Mouse (Mus musculus): ENCODE data around the gene Atxn1l. TPM values are rescaled to one million over a fixed set of nuclear protein-coding genes. Genes with fewer than 3 reads are reported as not detected.
A peak's percentile ranks its signal among the peaks of the same experiment; 100 is the strongest.

Atxn1l gene
- polyA plus RNA-seq, 1 experiment, result 15.2 TPM

DNA sequence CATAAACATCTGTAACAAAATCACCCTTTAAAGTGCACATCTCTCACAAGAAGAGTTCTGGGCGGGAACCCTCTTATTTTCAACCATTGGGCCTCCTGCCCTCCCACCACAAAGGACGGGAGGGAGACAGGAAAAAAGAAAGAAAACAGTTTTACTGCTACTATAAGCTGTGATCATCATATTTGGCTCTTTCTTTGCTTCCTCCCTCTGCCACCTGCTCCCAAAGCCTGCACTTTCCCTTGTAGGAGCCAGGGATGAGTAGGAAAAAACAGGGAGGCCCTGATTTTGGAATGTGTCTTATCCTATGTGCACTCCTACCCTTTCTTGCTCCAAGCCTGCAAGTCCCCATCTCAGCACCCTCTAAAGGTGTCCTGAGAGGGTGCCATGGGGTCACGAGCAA is 6.5 kb downstream of the Atxn1l start:
- no peak for DNase-seq (ENCODE audit: low read depth)

DNA sequence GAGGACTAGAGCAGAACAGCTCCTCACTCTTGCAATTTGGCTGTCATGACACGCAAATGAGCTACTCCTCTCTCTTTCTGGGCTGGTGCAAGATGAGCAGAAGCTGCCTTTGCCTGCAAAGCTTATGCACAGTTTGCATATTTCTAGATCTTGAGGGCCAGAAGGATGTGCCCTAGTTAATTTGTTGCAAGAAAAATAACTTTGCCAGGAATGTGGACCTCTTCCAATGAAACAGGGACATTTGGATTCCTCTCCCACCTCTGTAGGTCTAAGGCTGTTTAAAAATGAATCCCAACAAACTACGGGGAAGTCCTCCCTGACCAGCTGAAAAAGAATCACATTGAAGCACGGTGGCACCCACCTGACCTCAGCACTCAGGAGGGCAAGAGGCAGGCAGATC is 12.4 kb downstream of the Atxn1l start:
- DNase-seq (ENCODE audit: low read depth), result no peak

- no peak for DNase-seq (ENCODE audit: low read depth)
These were observed 22.6 kb downstream of the Atxn1l start for GRCm38 (mm10) chr8:109714961-109715360.

DNA sequence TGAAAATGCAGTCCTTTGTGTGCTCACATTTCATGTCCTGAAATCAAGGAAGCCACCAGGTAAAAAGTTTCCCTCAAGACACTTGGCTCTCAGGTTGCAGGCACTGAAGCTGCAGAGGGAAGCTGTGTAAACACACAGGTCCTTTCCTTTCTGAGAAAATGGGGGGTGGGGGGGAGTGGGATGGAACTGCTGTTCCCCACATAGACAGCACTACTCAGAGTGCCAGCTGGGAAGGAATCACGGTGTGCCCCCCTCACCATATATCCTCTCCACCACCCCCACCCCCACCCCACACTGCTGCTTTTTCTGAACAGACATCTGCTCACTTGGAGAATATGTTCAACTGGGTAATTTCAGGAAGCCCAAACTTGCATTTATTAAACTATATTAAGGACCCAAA is 25.0 kb downstream of the Atxn1l start:
- no peak for DNase-seq (ENCODE audit: low read depth)

- no peak for DNase-seq (ENCODE audit: low read depth)
These were observed 29.6 kb downstream of the Atxn1l start for GRCm38 (mm10) chr8:109707921-109708320.

DNA sequence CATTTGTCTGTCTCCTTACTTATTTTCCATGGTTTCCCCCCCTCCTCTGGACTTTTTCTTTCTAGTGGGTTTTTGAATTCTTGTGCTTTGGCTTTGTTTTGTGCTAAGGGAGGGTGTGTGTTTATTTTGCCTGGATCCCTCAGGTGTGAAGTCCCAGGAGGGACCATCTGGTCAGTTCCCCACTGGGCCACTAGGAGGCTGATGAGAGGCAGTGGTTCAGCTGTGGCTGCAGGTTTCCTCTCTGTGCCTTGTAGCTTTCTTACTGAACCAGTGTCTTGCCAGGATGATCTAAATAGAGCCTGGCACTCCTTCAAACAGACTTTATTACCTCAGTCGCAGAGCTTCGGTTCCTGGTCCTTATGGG is 30.7 kb downstream of the Atxn1l start:
- no peak for DNase-seq (ENCODE audit: low read depth)

- DNase-seq (ENCODE audit: low read depth), result no peak
These were observed 31.3 kb downstream of the Atxn1l start for GRCm38 (mm10) chr8:109706076-109706873.

GRCm38 (mm10) chr8:109705320-109706075 is 32.0 kb downstream of the Atxn1l start, which contains the start of gene Zfp821:
Gene Zfp821, plus strand, starts transcription at chr8:109705546.
- no peak for DNase-seq (ENCODE audit: low read depth)

- no peak for DNase-seq (ENCODE audit: low read depth)
These were observed 32.8 kb downstream of the Atxn1l start for GRCm38 (mm10) chr8:109704565-109705319.

DNA sequence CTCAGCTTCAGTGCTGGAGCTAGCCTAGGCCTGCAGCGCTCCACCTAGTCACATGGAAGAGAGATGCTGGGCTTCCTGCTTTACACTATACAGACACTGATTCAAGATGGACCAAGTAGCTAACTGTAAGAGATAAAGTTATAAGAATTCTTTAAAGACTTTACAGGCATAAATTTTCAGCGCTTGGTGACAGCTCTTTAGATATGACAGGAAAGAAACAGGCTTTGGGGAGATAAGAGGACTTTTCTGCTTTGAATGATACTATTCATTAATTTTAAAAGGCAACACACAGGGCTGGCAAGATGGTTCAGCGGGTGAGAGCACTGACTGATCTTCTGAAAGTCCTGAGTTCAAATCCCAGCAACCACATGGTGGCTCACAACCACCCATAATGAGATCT is 39.1 kb downstream of the Atxn1l start:
- no peak for DNase-seq (ENCODE audit: low read depth)

DNA sequence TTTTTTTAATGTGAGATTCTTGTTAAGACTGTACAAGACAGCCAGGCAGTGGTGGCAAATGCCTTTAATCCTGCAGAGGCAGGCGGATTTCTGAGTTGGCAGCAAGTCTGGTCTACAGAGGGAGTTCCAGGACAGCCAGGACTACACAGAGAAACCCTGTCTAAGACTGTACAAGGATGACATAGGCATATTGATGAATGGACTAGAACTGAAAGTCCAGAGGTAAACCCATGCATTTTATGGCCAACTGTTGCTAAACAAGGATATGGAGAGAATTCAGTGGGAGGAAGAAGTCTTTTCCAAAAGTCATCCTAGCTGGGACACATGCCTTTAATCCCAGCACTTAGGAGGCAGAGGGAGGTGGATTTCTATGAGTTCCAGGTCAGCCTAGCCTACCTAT is 39.8 kb downstream of the Atxn1l start:
- peak; percentile 89 for DNase-seq (ENCODE audit: low read depth)

DNA sequence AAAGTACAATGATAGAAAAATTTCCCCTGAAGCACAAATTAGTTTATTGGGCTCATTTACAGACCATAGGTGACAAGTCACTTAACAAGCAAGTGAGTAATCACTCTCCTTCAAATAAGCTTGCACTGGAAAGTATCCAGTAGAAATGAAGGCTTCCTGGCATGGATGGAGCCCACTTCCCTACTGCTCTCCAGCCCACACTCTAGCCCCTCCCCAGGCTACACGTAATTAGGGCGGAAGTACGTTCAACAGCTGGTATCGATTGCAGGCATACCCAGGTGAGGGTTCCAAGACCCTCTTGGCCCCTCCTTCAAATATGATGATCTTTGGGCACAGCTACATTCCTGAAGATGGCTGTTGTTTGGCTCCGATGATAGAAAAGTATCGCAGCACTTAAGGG is 43.4 kb downstream of the Atxn1l start:
- no peak for DNase-seq (ENCODE audit: low read depth)

DNA sequence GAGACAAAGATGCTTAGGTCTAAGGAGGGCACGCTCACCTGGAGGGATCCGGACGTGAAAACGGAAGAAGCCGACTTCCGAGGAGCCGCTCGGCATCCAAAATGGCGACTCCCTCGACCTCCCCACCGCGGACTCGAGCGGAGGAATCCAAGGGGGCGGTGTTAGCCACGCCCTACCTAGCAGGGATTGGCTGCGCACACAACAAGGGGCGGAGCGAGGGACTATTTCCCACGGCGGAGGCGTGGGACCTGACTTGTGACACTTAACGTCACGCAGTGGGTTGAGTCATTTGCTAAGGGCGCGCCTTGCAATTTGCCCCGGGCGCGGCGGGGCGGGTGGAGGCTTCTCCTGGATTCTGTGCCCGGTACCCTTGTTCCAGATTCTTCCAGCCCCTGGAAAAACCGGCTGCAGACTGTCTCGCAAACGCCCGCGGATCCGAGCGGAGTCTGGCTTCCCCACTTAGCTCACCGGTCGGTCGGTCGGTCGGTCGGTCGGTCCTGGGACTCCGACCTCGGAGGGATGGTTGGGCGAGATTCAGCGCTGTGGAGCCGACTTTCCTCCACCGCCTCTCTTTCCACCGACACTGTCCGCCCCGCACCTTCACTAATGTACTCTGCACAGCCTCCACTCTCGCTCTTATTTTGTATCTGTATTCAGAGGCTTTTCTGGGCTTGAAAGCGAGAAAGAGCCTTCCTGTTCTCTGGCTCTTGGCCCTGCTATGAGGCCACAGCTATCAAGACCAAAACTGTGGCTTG is 44.2 kb downstream of the Atxn1l start, which contains the start of gene Ist1:
Ist1 (minus strand) TSS at position 115 of the 755 bp plus-strand sequence.
- peak; percentile 85 for DNase-seq (ENCODE audit: low read depth)

DNA sequence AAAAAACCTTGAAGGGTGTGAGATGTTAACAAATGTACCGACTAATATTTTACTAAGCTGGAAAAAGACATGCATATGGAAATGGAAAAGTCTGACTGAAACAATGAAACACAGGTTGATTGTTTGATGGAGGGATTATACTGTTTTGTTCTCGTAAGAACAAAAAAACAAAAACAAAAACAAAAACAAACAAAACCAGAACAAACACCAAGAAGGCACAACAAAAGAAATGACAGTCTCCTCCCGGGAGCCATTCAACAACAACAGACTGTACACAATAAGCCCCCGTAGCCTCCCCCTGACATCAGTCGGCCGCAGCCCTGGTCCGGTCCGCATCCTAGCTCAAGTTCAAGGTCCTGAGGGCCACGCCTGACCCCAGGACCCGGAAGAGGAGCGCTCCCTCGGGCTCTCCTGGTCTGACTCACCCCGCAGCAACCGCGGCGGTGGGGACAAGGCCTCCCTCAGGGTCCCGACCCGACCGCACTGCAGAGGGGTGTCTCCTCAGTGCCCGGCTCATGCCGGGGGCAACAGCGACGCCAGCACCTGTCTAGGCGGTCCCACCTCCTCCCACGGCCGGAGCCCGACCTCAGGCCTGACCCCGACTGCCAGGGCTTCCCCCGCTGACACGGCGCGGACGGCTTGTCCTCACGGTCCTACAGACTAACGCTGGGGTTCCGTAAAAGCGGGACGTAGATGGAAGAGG is 44.9 kb downstream of the Atxn1l start:
- no peak for DNase-seq (ENCODE audit: low read depth)

DNA sequence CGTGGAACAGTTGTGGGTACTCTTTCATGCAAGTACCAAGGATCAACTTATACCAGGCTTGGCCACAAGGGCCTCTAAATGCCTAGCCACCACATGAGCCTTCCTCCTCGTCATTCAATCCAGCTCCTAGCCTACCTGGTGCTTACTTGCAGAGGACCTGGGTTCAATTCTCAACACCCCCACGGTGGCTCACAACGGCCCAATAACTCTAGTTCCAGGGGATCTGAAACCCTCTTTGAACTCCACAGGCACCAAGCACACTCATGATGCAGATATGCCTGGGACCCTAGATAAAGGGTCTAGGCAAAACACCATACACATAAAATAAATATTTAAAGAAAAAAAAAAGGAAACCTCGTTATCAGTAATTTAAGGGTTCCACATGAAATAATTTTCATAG is 45.8 kb downstream of the Atxn1l start:
- no peak for DNase-seq (ENCODE audit: low read depth)

- DNase-seq (ENCODE audit: low read depth), result no peak
These were observed 50.3 kb downstream of the Atxn1l start for GRCm38 (mm10) chr8:109687248-109687647.

DNA sequence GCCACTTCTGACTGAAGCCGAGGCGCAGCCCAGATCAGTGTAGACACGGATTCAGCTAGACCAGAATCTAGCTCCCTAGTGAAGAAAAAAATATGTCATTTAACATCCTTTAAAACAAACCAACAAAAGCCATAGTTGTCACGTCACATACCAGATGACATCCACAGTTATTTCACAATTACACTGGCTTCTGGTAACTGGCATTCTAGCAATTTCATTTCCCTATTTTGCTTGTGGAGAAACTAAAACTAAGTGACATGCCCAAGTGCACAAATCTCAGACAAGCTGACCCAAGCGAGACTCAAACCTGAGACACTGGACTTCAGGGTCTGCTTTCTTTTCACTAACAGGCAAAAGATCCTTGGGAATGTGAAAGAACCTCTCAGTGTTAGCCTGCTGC is 55.4 kb downstream of the Atxn1l start:
- DNase-seq (ENCODE audit: low read depth), result no peak

DNA sequence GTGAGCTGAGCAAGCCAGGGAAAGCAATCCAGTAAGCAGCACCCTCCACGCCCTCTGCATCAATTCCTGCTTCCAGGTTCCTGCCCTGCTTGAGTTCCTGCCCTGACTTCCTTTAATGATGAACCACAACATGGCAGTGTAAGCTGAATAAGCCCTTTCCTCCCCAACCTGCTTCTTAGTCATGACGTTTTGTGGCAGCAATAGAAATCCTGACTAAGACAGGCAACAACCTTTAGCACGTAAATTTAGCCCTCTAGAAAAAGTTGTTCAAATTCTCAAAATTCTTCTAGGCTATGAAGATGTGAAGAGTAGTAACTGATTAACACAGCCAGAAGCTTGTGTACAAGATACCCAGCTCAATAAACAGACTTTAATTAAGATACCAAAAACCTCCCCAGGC is 56.0 kb downstream of the Atxn1l start:
- no peak for DNase-seq (ENCODE audit: low read depth)

Data from gonadal fat pad, adult 2 months (tissue).